Mouse (Mus musculus) ES-CJ7 (cell line): ENCODE results near the gene Gm5868.
A peak's percentile ranks its signal among the peaks of the same experiment; 100 is the strongest.
"Not testable (repeated sequence)": the region's sequence is repeated elsewhere in the genome, so short reads cannot be mapped to it uniquely, and the experiment has no call there.

Source experiments
- DNase-seq: peaks from one replicate; pipeline ENCODE4 v3.0.0; 2011; ENCODE audit warnings: low read depth, low spot score

Gm5868 gene

DNA sequence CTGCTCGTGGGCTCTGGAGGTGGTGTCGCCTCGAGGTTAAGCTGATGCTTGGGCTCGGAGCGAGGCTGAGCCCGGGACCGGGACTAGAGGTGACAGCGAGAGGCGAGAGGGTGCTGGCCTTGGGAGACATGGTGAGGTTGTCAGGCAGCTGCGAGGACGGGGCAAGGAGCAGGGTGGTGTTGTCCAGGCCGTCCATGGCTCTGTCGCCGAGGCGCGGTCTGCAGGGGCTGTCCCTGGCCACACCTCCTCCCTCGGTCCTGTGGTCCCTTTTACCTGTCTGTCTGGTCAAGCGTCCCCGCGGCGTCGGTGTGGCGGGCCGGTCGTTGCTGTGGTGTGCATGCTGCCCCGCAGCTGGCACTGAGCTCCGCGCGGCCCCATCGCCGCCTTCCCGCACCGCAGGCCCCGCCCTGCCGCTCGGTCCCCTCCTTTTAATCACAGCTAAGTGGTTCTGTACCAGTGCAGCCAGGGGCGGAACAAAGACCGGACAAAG, at the start of gene Gm5868:
Gene Gm5868 (minus strand): TSS at position 360 of the 490 bp plus-strand sequence.
- peak; percentile 12 for DNase-seq

DNA sequence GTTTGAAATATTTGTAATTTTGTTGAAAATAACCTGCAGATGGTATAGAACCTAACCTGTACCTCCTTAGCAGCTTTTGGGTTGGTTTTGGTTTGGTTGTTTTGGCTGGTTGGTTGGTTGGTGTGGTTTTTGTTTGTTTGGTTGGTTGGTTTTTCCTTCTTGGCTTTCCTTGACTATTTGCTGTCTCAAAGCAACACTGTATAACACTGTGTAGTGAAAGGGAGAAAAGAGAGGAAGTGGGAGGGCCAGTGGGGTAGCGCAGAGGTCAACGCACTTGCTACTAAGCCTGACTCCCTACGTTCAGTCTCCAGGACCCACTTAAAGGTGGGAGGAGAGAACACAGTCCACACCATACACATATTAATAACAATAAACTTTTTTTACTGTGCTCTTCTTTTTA, 49.2 kb upstream of the Gm5868 start:
- DNase-seq, result no peak

DNA sequence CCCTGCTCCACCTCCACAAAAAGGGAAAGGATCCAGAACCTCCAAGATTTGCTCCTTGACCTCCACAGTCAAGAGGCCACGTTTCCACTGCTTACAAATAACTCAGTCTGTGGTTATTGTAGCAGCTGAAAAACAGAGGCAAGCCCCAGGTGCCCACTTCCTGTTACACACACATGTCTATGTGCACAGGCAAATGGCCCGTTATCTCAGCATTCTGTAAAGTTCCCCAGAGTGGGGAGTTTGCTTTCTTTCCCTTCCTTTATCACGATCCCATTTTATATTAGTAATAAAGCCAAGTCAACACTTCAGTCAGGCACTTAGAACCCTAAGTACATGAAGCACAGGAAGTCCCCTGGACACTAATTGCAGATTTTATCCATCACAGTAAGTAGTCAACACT, 48.8 kb upstream of the Gm5868 start:
- no peak for DNase-seq

DNA sequence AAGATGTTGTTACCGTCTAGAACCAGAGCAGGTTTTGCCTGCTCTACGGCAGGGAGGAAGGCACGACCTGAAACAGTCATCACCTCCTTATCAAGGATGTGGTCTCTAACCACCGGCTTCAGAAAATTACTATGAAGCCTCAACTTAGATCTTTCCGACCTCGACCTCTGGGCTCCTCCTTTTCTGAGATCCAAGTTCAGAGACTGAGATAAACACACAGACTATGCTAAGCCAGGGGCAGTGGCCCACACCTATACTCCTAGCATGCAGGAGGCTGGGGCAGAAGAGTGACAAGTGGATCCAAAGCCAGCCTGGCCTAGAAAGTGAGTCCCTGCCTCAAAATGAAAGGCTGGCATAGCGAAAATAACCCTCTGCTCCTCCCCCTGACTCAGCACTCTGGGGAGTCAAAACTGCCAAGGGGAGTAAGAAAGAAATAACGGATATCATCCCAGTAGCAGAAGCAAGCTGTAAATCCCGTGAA, 47.5 kb upstream of the Gm5868 start:
- DNase-seq, result no peak

DNA sequence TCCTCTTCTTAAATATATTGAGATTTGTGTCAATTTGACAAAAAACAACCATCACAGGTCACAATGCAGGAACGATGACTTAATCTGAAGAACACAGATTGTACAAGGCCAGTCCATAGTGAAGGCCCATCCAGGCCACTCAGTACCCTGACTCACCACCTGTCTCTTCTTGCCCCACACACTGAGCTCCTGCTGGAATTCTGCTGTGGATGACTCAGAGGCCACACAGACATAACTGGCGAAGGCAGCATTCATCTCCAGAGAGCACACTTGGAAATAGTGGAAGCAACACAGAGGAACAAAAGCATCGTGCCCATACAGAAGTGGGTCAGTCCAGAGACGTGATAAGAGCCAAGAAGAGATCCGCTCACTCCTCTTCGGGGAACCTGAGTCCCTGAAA, 42.7 kb upstream of the Gm5868 start:
- DNase-seq, result no peak

DNA sequence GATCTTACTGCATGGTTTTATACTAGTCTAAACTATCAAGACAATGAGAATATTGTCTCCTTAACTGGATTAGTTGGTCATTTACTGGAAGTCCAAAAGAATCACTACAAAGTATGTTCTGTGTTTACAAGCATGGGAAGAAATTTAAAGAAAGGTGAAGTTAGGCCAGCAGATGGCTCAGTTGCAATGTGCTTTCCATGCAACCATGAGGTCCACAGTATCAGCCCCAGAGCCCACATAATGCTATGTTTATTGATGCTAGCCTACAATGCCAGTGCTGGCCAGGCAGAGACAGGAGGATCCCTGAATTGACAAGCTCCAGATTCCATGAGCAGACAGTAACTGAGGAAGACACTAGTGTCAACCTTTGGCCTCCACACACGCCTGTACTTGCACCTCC, 33.7 kb upstream of the Gm5868 start:
- no peak for DNase-seq

DNA sequence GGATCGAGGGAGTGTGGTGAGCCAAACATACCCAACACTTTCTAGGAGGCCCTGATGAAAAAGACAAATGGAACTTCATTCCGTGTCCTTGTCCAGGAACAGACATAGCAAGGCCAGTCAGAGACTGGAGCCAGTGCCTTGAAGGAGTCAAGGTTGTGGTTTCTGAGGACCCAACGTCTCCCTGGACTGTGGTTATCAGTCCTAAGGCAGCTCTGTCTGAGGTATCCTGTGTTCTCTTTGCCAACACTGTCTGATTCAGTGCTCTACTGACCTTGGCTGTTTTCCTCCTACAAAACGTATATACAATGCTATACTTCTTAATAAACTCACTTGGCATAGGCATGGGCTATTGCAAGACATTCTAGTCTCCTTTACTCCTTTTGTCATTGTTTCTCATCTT, 30.1 kb upstream of the Gm5868 start:
- DNase-seq, result no peak

DNA sequence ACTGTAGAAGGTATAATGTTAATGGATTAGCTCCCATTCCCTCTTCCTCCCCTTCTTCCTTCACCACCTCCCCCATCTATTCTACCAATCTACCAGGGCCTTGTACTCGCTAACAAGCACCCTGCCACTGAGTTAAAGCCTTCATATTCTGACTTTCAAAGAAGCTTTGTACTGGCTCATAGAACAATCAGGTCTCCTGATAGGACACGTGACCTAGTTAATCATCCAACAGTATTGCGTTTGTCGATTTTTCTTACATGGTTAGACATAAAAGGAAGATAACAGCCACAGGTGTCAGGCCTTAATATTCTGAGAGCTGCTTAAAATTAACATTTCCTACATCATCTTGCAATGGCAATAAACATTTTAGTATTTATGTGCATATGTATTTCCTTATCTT, 15.8 kb upstream of the Gm5868 start:
- DNase-seq, result no peak

DNA sequence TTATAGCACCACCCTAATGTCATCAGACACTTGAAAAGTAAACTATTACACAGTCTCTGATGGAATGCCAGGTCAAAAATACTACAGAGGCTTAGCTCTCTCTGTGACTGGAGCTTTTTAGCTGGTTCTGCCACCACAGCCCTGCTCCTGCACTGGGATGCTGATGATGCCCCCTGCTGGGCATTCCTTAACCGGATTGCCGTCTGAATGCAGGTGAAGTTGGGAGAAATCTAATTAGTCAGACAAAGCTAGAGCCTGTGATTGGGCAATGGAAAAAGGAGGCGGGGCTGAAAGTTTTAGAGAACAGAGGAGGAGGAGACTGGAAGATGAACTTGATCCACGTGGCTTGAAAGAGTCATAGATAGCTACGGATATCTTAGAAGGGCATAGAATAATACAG, 13.7 kb upstream of the Gm5868 start:
- peak; percentile 89 for DNase-seq

DNA sequence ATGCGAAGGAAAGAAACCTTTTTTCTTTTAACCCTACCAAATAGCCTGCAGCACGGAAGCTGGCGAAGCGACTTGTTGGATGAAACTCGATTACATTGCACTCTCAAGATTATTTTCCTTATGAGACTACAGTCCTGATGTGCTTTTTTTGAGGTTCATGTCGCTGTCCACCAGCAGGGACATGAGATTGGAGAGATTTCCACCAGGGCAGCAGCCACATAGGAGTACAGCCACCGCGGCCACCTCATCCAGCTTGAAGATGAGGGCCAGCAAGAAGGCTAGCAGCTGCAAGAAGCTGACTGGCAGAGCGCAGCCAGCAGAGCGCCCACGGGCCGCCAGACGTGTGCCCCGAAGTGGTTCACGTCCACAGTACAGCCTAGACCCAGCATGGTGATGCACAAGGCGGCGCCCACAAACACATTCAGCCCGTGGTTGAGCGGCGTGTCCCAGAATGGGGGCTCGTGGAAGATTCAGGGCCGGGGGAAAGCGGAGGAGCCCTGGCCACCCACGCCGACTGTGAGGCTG, 622 bp downstream of the Gm5868 start:
- not testable (repeated sequence) for DNase-seq

DNA sequence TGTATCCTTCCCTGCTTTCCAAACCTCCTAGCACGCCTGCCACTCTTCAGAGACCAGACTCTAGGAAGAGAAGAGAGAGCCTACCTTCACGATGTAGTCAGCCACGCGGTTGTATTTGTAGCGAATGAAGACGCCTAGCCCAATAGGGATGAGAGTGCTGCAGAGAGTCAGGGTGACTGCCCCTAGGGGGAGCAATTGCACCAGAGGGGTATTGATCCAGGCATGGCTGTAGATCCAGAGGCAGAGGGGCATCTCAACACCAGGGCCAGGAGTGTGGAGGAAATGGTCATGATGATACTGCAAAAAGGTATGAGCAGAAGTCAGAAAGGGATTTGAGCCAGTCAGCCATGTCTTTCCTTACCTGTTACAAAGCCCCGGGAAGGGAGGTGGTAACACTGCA, 1.2 kb downstream of the Gm5868 start:
- DNase-seq, result peak; percentile 54

DNA sequence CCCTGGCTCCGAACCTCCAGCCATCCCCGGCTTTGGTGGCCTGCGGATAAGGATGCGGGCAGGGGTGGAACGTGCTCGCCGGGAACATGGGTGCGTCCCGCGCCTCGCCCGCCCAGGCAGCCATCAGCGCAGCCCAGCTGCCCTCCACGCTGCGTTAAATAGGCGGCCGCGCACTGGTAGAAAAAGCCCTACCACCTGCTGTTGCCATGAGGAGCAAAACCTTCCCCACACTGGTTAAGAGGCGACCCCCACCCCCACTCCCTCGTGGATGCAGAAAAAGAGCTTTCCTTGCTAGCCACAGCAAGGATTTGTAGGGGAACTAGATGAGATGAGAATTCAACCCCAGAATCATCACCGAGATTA, 6.4 kb downstream of the Gm5868 start, which contains the start of gene Zar1:
Gene Zar1 (minus strand): TSS at position 285 of the 363 bp plus-strand sequence.
- not testable (repeated sequence) for DNase-seq

DNA sequence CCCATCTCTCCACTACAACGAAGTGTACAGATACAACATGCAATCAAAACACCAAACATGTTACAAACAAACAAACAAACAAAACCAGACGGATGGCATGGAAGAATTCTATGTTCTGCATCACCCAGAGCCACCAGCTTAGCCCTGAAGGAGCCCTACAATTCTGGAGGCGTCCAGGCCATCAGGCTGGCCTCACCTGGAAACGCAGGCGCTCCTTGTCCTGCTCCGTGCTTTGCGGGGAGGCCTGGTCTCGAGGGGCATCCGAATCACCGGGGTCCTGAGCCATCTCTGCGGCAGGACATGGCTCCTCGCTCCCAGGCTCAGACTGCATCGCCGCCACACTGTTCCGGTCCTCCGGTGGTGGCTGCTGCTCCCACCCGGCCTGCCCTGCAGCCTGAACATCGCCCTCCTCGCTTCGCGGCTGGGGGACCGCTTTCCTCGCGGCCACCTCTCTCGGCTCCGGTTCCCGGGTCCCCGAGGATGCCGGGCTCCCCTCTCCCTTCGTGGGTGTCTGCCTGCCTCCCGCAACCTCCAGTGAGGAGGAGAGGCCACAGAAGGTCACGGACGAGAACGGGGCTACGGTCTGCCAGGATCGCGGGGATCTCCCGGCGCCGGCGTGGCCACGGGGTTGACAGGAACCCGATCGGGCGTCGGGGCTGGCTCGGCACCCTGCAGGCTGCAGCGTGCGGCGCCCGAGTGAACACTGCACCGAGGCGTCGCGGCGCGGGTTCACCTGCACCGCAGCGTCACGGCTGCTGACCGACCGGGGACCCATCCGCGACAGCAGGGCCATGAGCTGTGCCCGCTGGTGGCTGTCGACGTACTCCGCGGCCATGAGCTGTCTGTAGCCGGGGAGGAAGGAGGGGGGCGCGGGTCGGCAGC, 7.0 kb downstream of the Gm5868 start:
- not testable (repeated sequence) for DNase-seq

DNA sequence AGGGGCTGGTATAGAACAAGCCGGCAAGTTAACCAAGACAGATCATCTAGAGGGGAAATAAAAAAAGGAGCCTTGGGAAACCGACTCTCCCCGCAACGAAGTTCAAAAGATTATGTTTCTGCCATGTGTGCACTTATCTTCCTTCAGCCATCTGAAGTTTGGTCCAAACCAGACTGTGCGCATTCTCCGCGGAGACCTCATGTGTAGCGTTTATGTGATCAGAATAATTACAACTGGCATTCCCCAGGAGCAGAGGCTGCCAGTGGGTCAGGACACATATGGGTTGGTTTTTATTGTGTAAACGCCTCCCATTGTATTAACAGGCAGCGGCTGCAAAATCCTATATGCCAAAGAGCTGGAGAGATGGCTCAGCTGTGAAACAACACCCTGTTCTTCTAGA, 7.8 kb downstream of the Gm5868 start:
- DNase-seq, result not testable (repeated sequence)

DNA sequence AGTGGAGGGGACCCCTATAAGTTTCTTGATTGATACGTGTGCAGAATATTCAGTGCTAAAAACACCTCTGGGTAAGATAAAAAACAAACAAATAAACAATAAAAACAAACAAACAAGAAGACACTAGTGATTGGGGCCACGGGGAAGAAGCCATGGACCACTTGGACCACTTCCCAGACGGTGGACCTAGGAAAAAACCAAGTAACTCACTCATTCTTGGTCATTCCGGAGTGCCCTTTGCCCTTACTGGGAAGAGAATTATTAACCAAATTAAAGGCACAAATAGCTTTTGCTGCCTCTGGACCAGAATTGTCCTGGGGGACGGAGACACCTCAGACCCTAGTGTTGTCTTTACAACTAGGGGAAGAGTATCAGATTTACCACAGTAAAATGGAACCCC, 21.7 kb downstream of the Gm5868 start:
- no peak for DNase-seq

DNA sequence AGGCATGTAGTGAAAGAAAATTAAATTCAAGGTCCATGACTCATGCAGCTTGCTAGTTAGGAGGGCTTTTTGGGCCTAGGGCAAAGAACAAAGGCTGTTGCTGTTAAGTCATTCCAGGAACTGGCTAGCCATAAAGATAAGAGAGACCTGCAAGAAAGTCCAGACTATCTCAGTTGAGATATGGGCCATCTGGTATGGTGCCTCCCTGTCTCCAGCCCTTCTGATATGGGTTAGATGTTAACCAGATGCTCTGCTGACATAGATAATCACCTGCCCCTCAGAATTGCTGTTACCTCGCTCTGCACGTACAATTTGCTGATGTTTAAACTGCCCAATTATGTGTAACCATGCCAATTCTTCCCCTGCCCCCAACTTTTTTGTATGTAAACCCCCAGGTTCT, 24.2 kb downstream of the Gm5868 start:
- not testable (repeated sequence) for DNase-seq

DNA sequence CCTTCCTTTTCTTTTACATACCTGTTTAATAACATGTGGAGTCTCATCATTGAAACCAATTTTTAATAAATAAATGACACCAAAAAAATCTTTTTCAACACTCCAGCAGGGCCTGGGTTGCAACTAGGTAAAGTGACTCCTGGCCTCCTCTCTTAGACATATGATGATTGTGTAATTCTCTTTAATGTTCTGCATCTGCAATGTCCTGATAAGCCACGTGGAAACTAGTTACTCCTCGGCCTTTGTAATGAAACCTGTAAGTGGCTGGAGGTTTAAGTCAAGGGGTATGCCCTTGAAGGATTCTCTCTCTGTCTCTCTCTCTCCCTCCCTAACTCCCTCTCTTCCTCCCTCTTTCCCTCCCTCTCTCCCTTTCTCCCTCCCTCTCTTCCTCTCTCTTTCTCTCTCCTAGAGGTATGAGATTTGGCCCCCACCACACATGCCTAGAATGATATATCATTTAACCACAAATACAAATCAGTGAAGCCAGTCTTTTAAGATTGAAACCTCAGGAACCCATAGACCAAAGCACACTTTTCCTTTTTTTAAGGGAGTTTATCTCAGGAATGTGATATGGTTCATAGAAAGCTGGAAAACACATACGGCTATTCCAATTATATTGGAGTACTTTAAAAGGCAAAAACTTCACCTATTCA, 26.2 kb downstream of the Gm5868 start:
- DNase-seq, result no peak

DNA sequence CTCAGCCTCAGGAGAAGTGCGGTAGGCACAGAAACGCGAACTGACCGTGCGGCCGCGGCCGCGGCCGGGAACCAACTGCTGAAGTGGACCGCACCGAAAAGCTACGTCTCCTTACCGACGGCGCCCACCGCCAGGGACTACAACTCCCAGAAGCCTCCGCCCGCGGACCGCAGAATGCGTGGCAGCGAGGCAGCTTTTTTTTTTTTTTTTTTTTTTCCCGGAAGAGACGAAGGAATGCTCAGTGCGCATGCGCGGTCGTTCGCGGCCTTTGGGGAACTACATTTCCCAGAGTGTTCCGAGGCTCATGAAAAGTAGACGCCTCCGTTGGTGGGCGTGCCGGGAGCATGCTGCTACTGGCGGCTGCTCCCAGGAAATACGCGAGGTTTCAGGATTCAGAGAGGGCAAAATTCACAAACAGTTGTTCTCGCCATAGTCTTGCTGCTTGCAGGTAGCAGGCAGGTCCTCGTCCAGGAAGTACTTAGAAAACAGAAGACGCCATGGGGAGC, 27.8 kb downstream of the Gm5868 start, which contains the start of gene Nfxl1:
Gene Nfxl1 (minus strand): TSS at position 141 of the 506 bp plus-strand sequence.
- DNase-seq, result peak; percentile 99

DNA sequence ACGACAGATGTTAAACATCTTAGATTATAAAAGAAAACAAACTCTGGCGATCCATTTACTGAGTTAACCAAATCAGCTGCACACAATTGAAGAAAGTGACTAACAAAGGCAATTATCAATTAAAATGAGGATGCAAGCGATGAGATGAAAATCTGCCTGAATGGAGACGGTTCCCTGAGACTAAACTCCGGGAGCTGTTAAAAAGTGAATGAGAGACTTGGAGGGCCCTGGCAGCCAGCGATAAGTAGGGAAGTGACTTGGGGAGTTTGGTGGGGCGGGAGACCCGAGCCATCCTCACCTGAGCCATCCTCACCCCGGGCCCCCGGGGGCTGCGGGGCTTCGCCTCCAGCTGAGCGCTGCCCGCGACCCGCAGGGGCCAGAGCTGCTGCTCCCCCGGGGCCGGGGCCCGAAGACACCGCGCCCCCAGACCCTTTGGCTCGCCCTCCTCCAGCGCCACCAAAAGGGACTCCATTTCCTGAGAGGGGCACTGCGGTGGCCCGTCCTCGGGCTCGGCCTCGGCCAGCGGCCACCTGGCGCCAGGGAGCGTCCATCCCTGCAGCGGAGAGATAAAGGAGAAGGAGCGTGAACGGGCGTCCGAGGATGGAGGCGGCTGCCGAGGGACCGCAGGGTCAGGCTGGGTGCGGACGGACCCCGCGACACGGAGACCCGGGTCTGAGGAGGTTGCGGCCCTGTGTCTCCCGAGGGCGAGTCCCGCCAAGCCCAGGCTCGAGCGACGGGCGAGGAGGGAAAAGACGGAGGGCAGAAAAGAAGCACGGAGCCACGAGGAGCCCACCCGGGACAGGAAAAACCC, 28.4 kb downstream of the Gm5868 start:
- no peak for DNase-seq

DNA sequence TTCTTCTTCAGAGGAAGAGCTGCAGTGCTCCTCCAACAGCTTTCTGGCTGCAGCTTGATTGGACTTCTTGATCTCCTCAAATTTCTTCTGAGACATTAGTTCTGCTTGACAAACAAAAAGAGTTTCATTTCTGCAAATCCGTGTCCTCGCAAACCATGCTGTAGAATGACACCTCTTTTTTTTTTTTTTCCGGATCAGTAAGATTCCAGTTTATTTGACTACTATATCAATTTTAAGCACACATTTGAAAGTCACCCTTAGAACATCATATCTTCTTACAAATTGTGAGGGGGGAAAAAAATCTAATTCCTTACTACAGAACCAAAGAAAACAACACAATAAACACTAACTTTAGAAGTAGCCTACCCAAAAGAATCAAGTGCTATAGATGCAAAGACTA, 31.1 kb downstream of the Gm5868 start:
- DNase-seq, result no peak

DNA sequence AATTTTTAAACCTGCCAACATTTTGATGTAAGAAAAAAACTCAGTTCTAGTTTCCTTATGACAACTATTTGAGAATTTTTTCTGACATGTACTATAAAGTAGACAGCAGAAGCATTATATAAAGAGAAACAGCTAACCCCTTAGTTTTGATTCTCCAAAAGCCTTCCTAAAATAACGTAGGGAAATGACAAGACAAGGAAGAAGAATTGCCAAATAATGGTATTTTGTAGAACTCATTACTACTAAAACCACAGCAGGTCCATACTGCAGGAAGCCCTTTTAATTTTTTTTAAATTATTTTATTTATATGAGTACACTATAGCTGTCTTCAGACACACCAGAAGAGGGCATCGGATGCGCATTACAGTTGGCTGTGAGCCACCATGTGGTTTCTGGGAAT, 36.1 kb downstream of the Gm5868 start:
- no peak for DNase-seq
